Mouse (Mus musculus): ENCODE data around the gene Thy1. TPM values are rescaled to one million over a fixed set of nuclear protein-coding genes. Genes with fewer than 3 reads are reported as not detected.

The Thy1 gene
- polyA plus RNA-seq, 1 experiment = 41.8 TPM

DNA sequence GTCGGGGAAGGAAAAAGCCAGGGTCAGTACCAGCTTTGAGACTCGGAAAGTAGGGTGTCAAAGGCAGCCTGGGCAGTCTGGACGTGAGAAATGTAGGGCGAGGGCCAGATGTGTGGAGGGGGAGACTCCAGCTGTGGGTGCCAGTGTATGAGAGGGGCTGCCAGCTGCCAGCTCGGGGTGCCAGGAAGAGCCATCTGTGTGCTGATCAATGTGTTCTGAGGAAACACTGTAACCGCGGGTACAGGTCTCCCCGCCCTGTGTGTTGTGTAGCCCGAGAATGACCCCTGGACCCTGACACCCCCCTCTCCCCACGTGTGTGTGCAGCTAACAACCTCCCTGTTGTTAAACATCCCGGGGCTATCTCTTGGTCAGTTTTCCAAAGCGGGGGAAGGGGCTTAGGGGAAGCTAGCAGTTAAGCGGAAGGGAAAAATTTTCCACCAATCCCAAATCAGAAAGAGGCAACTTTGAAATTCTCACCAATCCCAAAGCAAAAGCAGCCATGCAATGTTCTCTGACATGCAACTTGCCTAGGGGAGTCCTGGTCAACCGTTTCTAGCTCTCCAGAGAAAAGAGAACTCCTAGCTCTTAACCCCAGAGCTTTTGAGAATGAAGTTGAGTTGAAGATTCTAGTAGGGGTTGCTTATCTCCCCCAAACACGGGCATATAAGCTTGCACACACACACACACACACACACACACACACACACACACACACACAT lies 24.2 kb downstream of the Thy1 start:
- no peak for DNase-seq (ENCODE audit: low read depth)

DNA sequence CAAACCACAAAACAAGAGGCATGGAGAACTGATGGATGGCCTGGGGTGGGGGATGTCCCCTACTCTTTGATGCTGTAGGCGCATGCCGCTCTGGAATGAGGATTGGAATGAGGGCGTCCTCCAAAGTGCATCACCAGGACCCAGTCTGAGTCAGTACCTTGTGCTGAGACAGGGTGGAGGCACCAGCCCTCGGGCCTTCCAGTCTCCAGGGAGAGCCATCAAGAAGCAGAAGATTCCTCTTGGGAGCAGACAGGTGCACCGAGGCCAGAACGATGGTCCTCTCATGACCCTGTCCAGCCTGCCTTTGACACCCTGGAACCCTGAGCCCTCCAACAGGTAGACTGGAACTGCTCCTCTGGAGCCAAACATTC lies 24.8 kb downstream of the Thy1 start:
- DNase-seq (ENCODE audit: low read depth) = no peak

DNA sequence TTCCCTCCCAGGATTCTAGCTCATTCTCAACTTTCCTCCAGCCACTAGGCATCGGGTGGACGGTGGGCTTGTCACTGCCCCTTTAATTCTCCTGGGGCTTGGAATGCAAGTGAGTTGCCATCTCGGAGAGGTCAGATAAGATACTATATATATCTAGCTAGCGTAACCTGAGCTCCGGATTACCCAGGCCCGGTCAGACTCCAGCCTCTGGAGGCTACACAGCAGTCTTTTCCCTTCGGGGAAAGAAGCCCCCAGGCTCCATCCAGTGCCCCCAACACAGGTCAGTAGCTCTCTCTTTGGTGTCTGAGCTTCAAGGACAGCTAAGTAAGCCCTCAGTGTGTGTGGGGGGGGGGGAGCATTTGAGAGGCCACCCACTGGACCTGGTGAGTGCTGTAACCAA lies 26.1 kb downstream of the Thy1 start:
- DNase-seq (ENCODE audit: low read depth) = no peak

DNA sequence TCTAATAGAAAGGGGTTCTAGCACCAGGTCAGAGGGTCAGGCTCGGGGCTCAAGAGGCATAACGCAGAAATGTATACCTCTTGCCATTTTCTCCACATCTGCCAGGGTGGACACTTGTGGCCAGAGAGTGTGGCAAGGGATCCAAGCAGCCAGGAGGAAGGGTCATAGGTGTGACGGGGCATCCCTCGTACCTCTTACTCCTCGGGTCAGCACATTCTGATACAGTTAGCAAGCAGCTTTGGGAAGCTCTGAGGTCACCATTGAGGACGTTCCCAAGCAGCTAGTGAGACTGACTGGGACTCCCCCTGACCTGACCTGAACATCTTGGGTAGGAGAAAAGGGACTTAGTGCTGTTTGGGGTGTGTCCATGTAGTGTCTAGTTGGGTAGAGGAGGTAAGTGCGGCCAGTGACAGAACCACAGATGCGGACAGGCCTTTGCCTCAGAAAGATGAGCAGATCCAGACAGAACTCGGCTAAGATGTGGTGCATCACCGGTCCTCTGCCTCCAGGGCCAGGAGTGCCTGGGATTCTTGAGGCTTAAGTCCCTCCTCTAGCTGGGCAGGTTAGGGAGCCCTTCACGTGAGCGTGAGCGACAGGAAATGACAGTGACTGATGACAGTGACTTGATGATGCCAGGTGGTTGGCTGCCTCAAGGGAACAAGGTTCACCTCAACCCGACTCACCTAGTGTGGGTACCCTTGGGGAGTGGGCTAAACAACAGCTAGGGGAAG lies 27.1 kb downstream of the Thy1 start:
- no peak for DNase-seq (ENCODE audit: low read depth)

DNA sequence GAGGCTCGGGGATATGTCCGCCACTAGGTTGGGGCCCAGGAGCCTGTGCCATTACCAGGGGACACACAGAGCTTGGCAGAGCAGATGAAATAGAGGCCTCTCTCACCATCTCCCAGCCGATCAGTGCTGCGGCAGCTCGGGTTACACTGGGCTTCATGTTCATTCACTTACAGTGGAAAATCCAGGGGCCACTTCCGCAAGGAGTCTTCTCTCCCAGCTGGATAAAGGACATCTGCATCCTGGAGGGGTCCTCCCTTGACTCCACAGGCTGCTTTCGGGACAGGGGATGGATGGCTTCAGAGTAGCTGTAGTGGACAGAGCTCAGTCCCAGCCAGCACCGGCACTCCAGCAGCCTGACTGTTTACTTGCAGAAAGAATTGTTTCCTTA lies 27.7 kb downstream of the Thy1 start:
- DNase-seq (ENCODE audit: low read depth) = no peak

DNA sequence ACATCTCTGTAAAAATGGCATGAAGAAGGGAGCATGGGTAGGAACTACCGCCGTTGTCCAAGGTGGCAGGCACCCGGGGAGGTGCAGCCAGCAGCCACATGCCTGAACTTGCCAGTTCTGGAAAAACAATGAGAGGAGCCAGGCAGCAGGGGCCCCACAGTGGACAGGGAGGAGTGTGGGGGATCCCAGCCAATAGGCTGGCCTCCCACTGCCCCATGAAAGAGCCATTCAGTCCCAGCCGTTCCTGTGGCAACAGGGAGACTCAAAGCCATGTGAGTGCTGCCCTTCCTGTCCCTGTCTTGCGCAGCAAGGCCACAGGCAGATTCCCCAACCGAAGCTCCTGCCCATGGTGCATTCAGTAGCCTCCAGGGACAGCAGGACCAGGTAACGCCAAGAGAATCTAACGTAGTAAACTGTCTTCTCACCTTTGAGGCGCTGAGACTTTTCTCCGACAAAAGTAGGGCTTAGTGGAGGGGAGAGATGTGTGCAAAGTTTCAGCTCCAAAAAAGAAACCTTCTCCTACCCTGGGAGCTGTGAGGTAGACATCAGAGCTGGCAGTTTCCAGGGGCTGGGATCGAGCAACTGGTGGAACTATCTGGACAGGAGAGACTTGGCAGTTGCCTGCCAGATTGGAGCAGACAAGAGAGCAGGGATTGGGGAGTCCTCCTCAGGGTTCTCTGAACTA lies 28.9 kb downstream of the Thy1 start:
- no peak for DNase-seq (ENCODE audit: low read depth)

DNA sequence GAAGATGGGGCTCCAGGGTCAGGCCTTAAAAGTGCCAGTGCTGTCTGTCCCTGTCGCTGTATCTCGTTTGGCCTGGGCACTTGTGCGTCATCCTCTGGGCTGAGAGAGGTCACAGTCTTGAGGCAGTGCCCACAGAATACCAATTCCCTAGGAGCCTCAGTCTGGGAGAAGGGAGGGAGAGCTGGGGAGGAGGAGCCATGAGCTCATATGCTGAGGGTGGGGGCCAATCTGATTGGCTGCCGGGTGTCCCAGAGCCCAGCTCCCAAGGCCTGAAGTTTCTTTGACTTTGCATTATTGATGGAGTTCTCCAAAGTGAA lies 29.4 kb downstream of the Thy1 start:
- no peak for DNase-seq (ENCODE audit: low read depth)

DNA sequence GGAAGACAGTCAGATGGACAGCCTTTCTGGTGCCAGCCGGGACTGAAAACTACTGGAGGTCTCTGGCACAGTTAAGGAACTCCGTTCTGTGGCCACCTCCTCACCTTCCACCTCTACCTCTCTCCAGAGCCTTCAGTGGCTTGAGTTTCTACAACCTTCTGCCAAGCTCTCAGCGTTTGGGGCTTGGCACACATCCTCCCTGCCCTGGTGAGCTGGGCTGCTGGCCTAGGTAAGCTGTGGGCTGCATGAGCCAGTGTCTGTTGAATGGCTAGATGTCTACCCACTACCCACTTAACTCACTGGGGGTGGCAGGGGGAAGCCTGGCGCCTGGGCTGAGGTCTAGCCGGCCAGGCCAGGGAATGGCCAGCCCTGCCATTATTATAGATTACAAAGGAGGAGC lies 29.9 kb downstream of the Thy1 start:
- DNase-seq (ENCODE audit: low read depth) = no peak

DNA sequence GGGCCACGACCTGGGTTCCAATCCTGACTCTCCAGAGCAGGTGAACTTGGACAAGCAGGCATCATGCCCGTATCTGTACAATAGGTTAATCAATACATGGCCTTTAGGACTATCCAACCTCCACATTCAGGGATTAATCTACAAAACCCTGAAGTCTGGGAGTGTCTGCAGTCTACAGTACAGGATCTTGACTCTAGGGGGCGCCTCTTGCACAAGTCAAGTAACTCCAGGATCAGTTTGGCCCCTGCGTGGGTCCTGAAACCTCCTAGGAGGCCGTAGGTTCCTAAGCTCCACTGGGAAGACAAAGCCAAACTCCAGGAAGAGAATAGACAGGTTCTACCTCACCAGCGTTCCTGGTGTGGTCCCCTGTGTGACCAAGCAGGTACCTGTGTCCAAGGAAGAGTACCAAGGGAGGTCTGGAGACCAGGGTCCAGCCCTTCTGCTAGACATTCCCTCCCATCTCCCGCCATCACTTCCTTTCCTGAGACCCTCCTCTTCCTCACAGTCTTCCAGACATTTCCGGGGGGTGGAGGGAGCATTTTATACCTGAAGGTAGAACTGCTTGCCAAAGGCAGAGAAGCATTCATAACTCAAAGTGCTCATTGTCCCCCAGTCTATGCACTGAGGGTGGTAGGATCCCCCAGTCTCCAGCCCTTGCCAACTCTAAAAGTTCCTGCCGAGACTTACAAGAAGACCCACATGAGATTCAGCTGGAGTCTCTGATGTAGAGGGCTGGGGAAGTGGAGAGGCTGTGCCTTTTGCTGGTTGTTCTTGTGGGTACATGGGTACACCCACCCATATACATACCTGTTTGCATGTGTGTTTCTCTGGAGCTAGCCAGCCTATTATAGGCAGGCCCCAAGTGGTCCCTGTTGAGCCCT lies 31.5 kb downstream of the Thy1 start:
- DNase-seq (ENCODE audit: low read depth) = no peak

DNA sequence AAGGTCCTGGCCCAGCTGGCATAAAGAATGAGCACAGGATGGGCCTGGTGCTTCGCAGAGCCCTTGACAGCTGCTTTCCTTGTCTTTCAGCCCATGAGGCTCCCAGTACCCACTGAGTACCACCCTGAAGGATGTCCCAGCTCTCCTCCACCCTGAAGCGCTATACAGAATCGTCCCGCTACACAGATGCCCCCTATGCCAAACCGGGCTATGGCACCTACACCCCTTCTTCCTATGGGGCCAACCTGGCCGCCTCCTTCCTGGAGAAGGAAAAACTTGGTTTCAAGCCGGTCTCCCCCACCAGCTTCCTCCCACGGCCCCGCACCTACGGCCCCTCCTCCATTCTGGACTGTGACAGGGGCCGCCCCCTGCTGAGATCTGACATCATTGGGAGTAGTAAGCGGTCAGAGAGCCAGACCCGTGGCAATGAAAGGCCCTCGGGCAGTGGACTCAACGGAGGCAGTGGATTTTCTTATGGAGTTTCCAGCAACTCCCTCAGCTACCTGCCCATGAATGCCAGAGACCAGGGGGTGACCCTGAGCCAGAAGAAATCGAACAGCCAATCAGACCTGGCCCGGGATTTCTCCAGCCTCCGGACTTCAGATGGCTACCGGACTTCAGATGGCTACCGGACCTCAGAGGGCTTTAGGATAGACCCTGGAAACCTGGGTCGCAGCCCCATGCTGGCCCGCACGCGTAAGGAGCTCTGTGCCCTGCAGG lies 32.3 kb downstream of the Thy1 start:
- DNase-seq (ENCODE audit: low read depth) = no peak

DNA sequence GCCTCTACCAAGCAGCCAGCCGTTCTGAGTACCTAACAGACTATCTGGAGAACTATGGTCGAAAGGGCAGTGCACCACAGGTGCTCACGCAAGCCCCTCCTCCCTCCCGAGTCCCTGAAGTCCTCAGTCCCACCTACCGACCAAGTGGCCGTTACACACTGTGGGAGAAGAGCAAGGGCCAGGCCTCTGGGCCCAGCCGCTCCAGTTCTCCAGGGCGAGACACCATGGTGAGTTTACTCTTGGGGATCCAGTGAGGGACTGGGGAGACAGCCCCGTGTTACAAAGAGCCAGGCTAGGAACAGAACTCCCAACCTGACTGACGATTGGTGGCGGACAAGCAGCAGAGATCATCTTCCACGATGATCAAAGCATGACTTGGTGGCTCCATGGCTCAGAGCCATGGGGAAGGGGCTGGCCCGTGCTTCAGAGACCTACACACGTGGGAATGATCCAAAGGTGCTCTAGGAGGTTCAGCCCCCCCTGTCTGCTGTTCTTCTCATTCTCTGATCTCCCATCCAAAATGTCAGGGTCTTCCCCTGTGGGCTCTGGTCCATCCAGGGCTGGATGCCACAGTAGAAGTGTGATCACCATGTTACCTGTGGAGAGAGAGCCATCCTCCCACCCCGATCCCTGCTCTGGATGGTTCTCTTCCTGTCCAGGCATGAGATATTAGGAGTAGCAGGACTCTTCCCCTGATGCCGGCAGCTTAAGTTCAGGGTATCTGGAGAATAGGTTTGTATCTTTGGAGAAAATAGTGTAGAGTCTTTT lies 33.0 kb downstream of the Thy1 start:
- DNase-seq (ENCODE audit: low read depth) = no peak

DNA sequence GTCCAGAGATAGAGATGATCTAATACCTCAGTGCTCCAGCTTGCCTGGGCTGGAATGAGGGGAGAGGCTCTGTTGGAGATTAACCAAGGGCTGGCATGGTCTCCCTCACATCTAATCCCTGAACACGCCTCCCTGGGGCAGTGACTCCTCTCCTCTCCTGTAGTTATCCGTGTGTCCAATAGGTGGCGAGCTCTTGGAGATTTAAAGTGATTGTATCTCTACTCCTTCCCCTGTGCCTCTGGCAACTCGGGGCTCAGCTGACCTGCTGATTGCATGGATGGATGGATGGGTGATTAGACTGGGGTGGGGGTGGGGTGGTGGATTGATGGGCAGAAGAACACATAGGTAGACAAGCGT lies 33.6 kb downstream of the Thy1 start:
- DNase-seq (ENCODE audit: low read depth) = no peak

DNA sequence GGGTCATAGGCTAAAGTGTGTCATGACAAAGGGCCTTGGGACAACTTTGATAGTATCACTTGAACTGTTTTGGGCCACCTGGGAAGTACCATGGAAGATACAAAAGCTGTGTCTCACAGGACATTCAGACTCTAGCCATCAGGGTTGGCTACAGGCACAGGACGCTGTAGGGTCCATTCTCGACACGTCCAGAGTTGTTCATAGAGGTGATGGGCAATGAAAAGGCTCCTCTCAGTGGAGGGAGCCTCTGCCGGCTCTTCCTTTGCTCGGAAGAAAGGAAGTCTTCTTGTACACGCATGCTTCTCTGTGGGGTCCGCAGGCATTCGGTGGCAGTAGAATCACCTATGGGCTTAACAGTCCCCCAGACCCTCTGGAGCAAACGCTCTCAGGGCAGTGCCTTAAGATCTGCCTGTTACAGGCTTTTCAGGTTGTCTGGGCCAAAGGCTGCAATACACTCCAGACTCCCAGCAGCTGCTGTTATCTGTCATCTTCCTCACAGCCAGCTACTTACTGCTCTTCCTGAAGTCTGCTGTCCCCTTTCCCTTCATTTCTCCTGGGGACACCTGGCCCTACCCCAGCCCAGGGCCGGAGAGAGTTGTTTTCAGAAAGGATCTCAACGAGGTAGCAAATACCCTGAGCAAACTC lies 34.2 kb downstream of the Thy1 start:
- DNase-seq (ENCODE audit: low read depth) = no peak

DNA sequence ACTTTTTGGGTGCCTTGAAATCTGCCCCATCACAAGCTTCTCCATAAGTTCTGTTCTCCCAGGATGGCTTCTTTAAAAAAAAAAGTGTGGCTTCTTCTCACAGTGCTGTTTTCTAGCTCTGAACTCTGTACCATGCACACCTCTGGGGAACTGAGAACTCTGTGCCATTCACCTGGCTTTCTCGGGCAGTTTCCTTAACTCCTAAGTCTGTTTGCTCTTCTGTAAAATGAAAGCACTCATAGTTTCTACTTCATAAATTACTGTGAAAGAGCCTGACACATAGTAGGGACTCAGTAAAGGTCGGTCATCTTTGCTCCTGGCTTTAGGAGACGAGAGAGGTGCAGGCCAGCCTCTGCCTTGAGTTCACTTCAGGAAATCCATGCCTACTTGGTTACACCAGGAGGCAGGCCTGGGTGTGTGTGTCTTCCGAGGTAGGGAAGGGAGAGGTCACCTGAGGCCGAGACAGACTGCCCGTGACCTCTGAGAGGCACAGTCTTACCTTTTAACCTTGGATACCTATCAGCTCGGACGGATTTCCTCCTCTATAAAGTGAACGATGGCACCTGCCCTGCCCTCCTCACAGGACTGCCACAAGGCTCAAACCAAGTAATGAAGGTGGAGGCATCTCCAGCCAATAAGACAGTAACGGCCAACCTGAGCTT lies 35.1 kb downstream of the Thy1 start:
- DNase-seq (ENCODE audit: low read depth) = no peak

DNA sequence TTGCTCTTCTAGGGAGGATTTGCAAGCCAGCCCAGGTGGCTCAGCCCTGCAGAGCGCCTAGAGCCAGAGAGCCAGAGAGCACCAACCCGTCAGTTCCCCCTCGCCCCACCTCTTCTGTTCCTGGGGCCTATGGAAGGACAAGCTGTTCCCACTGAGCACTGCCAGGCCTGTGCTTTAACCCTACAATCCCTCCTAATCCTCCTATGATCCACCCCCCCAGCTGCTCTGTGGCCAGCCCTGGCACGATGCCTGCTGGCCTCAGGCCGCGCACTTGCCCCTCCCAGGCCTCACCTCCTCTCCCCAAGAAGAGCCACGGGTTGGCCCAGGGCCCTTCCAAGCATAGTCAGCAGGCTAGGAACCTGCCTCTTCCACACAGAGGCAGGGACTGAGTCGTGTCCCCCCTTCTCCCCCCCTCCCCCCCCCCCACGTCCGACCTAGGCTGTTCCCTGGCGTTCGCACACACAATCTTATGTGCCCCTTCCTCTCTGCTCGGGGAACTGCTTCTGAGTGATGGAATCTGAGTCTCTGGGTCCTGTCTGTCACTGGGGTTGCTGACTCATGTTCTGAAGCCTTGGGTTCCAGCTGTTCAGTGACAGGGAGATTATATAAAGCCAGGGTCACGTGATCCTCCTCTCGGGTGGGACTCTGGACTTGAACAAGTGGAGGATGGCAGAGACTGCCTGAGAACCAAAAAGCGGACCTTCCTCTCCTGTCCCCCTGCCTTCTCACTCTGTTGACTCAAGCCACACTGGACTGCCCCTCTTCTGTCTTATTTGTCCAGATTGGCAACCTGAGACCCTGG lies 36.0 kb downstream of the Thy1 start:
- peak; percentile 87 for DNase-seq (ENCODE audit: low read depth)

DNA sequence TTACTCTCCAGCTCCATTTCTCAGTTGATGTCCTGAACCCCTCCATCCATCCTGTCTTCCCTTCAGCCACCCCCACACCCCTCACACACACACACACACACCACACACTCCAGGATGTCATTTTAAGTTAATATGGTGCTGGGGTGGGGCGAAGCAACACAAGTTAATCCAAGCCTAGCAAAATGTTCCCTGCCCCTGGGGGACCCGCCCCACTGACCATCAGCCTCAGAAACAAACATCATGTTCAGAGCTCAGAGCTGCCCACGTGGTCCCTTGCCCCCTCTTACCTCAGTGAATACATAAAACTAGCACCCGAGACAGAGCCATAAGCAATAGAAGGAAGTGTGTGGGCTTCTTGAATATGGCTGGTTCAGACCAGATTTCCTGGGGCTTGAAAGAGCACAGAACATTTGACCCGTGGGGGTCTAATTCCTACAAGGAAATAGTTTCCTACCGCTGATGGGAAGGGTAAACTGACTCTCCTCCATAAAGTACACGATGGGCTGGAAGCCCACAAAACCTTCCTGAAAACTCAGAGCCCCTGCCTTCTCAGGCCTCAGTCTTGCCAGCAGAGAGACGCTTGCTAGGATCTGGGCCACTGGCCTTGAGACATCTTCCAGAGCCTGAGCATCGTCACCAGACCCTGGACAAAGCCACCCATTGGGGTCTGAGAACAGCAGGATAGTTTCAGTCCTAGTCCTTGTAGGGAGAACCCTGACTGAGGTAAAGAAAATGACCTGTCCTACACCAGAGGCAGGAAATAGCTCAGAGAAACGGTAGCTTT lies 37.0 kb downstream of the Thy1 start:
- no peak for DNase-seq (ENCODE audit: low read depth)

DNA sequence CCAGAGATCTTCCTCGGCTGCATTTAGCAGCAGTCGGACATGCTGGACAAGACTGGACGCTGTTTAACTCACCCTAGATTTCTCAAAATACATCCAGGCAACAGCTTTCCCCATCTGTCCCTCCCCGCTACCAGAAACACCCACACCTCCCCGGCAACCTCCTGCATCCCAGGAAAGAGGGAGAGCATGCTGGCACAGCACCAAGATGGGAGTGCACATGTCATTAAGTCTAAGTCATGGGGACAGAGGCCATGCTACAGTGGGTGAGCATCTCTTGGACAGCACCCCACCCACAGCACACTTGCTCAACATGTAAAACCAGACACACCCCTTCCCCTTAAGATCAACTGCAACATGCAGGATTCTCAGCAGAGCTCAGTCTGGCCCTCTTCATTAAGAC lies 37.8 kb downstream of the Thy1 start:
- DNase-seq (ENCODE audit: low read depth) = no peak

DNA sequence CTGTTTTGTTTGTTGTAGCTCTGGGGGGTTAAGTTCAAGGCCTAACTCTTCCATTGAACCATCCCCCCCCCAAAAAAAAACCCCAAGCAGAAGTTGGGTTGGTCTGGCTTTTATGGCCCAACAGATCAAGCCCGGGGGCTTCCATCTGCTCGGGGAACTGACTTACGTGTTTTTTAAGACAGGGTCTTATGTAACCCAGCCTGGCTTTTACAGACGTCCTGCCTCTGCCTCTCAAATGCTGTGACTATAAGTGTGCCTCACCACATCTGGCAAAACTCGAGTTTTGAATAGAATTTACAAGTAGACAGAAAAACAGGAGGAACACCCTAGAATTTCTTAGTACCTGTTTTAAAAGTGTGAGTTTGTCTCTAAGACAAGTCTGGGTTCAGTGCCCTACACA lies 38.4 kb downstream of the Thy1 start:
- no peak for DNase-seq (ENCODE audit: low read depth)
